Mouse (Mus musculus): ENCODE measurements around the gene Yaf2.

DNA sequence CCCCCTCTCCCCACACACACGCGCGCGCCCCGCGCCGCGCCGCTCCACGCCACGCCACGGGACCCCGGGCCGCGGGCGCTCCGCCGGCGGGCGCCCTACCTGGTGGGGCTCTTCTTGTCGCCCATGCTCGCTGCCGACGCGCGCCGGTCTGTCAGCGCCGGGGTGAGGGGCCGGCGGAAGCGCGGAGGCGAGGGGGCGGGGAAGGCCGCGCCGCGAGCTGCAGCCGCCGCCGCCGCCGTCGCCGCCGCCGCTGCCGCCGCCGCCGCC, 144 bp downstream of the Yaf2 start:
- TF ChIP-seq CTCF (IDR thresholded peaks at IDR 0.05; ENCODE audit: low read depth) (no peak), EP300 (IDR thresholded peaks at IDR 0.05; ENCODE audit: low read depth) (no peak)

Data from liver, embryonic 14.5 days (tissue).